Mouse (Mus musculus) lung, postnatal 0 days (tissue): ENCODE results near the gene Tnik. TPM values are rescaled to one million over a fixed set of nuclear protein-coding genes. Genes with fewer than 3 reads are reported as not detected.
A peak's percentile ranks its signal among the peaks of the same experiment; 100 is the strongest.

ENCODE experiments used
- ATAC-seq: fragments of 200-750 bp; cut with Nextera tagmentation; 2 replicates; pipeline ENCODE4 v1.8.0; 2017; ENCODE audit warnings: moderate library complexity
- DNase-seq: peaks from one replicate; pipeline ENCODE4 v3.0.0-alpha.2; 2016; ENCODE audit warnings: low spot score
- H3K27ac ChIP-seq: fragments of 300-500 bp; sonication (generic); 2 replicates; pipeline ENCODE4 v1.5.1; 2014; ENCODE audit warnings: antibody characterized with exemption, mild to moderate bottlenecking, low read length, mixed read lengths
- H3K27me3 ChIP-seq: fragments of 300-500 bp; sonication (generic); replicated peaks from 2 replicates; pipeline ENCODE4 v1.6.1; 2014; ENCODE audit warnings: low read length, mixed read lengths; ENCODE audit not compliant: insufficient read depth
- H3K36me3 ChIP-seq: fragments of 300-500 bp; sonication (generic); 2 replicates; pipeline ENCODE4 v1.6.1; 2014; ENCODE audit warnings: low read length, mixed read lengths; ENCODE audit not compliant: insufficient read depth
- H3K4me1 ChIP-seq: fragments of 300-500 bp; sonication (generic); 2 replicates; pipeline ENCODE4 v1.6.1; 2014; ENCODE audit warnings: antibody characterized with exemption, low read depth, low read length, mixed read lengths; ENCODE audit not compliant: insufficient read depth
- H3K4me2 ChIP-seq: fragments of 300-500 bp; sonication (generic); replicated peaks from 2 replicates; pipeline ENCODE4 v1.6.1; 2014; ENCODE audit warnings: low read depth, mild to moderate bottlenecking, low read length, moderate library complexity, mixed read lengths
- H3K4me3 ChIP-seq: fragments of 300-500 bp; sonication (generic); 2 replicates; pipeline ENCODE4 v1.5.1; 2014; ENCODE audit warnings: low read depth, low read length
- H3K9ac ChIP-seq: fragments of 300-500 bp; sonication (generic); replicated peaks from 2 replicates; pipeline ENCODE4 v1.6.1; 2014; ENCODE audit warnings: low read depth, mild to moderate bottlenecking
- H3K9me3 ChIP-seq: fragments of 300-500 bp; sonication (generic); 2 replicates; pipeline ENCODE4 v1.6.1; 2016; ENCODE audit warnings: low read length, mixed read lengths
- CTCF ChIP-seq: IDR thresholded peaks from 2 replicates; pipeline ENCODE4 v1.5.1; 2016; ENCODE audit warnings: antibody characterized with exemption, mild to moderate bottlenecking
- EP300 ChIP-seq: IDR thresholded peaks from 2 replicates; pipeline ENCODE4 v1.6.1; 2016; ENCODE audit warnings: antibody characterized with exemption, mild to moderate bottlenecking, control low read depth
- WGBS: fragments of 180-500 bp; shearing (Covaris S2); extraction: QIAGEN DNeasy Blood & Tissue Kit; methylation state at CpG from one replicate; pipeline ENCODE4 v1.1.7; 2014; 5-methylcytosine and 5-hydroxymethylcytosine counted together
- polyA plus RNA-seq: library from polyadenylated mRNA; unstranded; fragments of >200 nt; fragmentation: Nextera tagmentation; extraction: Ambion mirVana; gene quantifications from 2 replicates; pipeline ENCODE4 v1.2.1, GENCODE M21; 2015

Tnik gene
- polyA plus RNA-seq, 1 experiment from 2014 or later = 6.1 TPM

DNA sequence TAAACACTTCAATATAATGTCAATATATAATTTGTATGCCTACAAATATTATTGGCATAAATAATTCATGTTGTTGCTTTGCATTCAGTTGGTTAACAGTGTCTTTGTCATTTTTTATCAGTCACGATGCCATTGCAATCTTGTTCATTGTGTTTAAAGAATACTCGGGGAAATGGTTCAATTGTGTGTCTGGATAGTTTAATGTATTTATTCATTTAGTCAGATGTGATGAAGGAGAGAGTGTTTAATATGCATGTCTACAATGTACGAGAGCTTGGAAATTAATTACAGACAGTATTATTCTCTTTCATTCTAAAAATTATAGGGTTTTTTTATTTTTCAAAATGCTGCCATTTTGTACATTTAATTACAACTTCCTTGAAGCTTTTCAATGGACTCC, 190.4 kb downstream of the Tnik start:
- no peak overlapping the region for H3K4me3 ChIP-seq
- no peaks in the 10 kb centered on the region for H3K9me3 ChIP-seq
- no peak for TF ChIP-seq EP300
- no peak for TF ChIP-seq CTCF
- H3K27ac ChIP-seq = no peak overlapping the region
- no peaks in the 10 kb centered on the region for H3K27me3 ChIP-seq
- H3K9ac ChIP-seq = no peak overlapping the region
- H3K4me1 ChIP-seq = no peaks in the 10 kb centered on the region
- no peak overlapping the region for H3K4me2 ChIP-seq
- no peak for DNase-seq
- ATAC-seq = no peak
- H3K36me3 ChIP-seq = no peaks in the 10 kb centered on the region
- WGBS = 86% methylated on average over 3 of the region's 3 CpGs

DNA sequence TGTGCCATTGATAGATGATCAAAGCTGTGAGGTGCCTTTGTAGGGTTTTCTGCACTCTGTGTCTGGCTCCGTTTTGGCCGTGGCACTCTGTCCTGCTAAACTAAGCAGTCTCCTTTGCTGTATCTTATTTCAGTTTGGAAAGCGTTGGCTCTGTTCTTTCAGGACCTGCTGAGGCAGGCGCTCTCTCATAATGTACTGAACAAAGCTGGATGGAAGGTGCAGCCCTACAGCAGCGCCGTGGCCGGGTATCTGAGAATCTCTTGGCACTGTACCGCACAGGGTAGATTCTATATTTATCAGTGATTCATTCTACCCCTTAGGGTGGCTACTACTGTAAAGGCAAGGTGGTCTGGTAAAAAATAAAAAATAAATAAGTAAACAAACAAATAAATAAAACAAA, 193.8 kb downstream of the Tnik start:
- Histone ChIP-seq H3K4me2 (no peak overlapping the region), H3K4me1 (no peaks in the 10 kb centered on the region), H3K9ac (no peak overlapping the region), H3K27ac (no peak overlapping the region), H3K27me3 (no peaks in the 10 kb centered on the region), H3K36me3 (no peaks in the 10 kb centered on the region), H3K4me3 (no peak overlapping the region), H3K9me3 (no peaks in the 10 kb centered on the region)
- TF ChIP-seq CTCF (no peak), EP300 (no peak)
- DNase-seq = no peak
- WGBS = 72% methylated on average over 8 of the region's 8 CpGs
- ATAC-seq = no peak

DNA sequence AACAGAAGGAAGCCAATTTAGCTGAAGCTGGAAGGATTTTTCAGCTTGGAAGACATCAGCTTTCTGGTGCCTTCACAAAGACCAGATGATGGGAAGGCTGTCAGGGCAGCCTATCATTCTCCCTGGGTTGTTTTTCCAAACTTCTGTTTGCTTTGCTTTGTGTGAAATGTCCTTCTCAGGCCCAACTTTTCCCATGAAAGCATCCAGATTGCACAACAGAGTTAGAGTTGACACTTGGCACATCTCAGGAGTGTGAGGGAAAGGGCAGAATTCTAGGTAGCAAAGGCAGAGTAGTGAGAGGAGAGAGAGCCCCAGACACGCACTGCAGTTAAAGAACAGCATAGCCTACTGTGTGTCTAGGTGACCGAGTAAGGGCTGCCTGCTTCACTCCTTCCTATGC, 194.5 kb downstream of the Tnik start:
- Histone ChIP-seq H3K27ac (no peak overlapping the region), H3K27me3 (no peaks in the 10 kb centered on the region), H3K9ac (no peak overlapping the region), H3K36me3 (no peaks in the 10 kb centered on the region), H3K4me1 (no peaks in the 10 kb centered on the region), H3K9me3 (no peaks in the 10 kb centered on the region), H3K4me3 (no peak overlapping the region), H3K4me2 (no peak overlapping the region)
- ATAC-seq (no peak), DNase-seq (peak; percentile 8)
- 66% methylated on average over 2 of the region's 2 CpGs for WGBS
- TF ChIP-seq EP300 (no peak), CTCF (no peak)

DNA sequence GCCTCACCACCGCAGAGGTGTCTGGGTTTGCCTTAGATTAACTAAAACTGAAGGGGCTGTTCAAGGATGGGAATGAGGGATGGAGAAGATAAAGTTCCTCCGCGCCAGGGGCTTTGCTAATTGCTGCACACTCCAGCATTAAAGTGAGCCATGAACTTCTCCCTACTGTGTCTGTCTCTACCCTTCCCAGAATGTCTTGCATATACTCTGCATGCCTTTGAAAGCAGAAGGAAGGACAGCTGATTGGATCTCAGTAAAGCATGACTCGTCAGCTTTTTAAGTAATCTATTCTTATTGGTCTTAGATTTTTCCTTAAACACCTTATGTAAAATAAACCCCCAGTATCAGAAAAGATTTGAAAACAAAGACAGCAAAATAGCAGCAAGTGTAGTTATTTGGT, 203.7 kb downstream of the Tnik start:
- H3K27ac ChIP-seq = no peak overlapping the region
- no peaks in the 10 kb centered on the region for H3K4me1 ChIP-seq
- DNase-seq = no peak
- no peaks in the 10 kb centered on the region for H3K9me3 ChIP-seq
- no peak overlapping the region for H3K4me2 ChIP-seq
- no peak overlapping the region for H3K9ac ChIP-seq
- no peaks in the 10 kb centered on the region for H3K36me3 ChIP-seq
- TF ChIP-seq CTCF = no peak
- TF ChIP-seq EP300 = no peak
- WGBS = 85% methylated on average over 4 of the region's 4 CpGs
- no peak overlapping the region for H3K4me3 ChIP-seq
- no peaks in the 10 kb centered on the region for H3K27me3 ChIP-seq
- ATAC-seq = no peak

DNA sequence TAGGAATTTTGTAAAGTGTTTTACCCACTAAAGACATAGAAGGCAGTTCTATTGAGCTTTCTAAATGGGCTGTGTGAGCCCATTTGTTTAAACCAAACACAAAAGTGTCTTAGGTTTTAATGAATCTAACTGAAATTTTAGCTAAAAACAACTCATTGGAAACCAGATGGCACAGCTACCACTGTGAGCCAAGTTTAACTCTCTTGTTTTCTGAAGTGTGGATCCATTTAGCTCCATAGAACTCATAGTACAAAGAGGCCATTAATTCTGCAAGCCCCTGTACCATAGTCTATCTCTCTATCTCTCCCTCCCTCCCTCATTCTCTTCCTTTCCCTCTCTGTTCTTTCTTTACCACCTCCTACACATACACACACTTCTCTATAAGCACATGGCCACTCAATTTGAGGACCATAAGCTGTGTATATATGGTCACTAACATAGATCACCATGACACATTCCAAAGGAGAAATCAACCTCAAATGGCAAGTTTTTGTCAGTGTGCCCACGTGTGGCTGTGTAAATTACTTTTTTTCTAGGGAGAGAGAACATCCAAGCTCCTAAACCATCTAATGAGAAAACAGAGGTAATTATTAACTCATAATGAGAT, 204.2 kb downstream of the Tnik start:
- Histone ChIP-seq H3K9me3 (no peaks in the 10 kb centered on the region), H3K4me1 (no peaks in the 10 kb centered on the region)

DNA sequence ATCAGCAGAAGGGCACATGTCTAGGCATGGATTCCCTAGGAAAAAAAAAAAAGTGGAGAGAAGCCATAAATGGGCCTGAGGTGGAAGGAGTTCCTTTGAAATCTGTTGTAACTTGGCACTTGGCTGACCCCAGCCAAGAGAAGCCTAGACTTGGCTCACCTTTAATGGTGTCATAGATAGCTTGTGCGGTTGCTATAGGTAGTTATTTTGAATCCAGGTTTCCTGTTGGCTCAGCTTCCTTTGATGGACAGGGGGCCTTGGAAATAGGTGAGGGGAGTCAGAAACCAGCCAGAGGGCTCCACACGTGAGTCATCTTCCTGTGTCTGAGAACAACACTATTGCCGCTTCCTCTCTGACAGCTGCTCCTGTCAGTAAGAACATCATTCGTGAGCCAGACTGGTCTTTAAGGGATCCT, 204.9 kb downstream of the Tnik start:
- no peak overlapping the region for H3K4me3 ChIP-seq
- WGBS = 56% methylated on average over 4 of the region's 4 CpGs
- no peaks in the 10 kb centered on the region for H3K9me3 ChIP-seq
- H3K27ac ChIP-seq = no peak overlapping the region
- no peaks in the 10 kb centered on the region for H3K4me1 ChIP-seq
- peak; percentile 11 for DNase-seq
- no peak overlapping the region for H3K9ac ChIP-seq
- H3K36me3 ChIP-seq = no peaks in the 10 kb centered on the region
- H3K4me2 ChIP-seq = no peak overlapping the region
- ATAC-seq = peak; percentile 43; the same call in 1 of the 2 replicates
- TF ChIP-seq EP300 (no peak), CTCF (no peak)
- no peaks in the 10 kb centered on the region for H3K27me3 ChIP-seq

More for the DNA sequence above, 204.2 kb downstream of the Tnik start:
- no peaks in the 10 kb centered on the region for H3K27me3 ChIP-seq
- no peak overlapping the region for H3K27ac ChIP-seq
- H3K9ac ChIP-seq = no peak overlapping the region
- ATAC-seq (no peak), DNase-seq (no peak)
- H3K4me3 ChIP-seq = no peak overlapping the region
- TF ChIP-seq CTCF = no peak
- no peak for TF ChIP-seq EP300
- 29% methylated on average over 1 of the region's 1 CpGs for WGBS
- no peak overlapping the region for H3K4me2 ChIP-seq
- no peaks in the 10 kb centered on the region for H3K36me3 ChIP-seq

DNA sequence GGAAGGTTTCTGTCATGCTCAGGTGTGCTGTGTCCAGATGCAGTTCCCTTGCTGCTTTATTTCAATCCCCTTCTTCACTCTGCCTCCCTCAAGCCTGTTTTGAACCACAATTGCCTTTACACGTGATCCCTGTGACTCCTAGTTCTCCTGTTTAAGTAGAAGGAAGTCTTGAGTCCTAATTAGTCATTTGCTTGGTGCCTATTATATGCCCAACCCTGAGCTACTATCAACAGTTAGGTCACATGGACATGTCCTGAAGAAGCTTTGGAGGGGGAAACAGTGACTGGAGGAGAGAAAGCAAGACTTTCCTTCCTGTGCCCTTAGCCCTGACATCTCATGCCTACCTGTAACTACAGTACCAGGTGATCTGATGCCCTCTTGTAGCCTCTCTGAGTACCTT, 210.4 kb downstream of the Tnik start:
- Histone ChIP-seq H3K36me3 (no peaks in the 10 kb centered on the region), H3K4me3 (no peak overlapping the region), H3K9ac (no peak overlapping the region), H3K9me3 (no peaks in the 10 kb centered on the region), H3K4me1 (no peaks in the 10 kb centered on the region), H3K27ac (no peak overlapping the region), H3K27me3 (no peaks in the 10 kb centered on the region), H3K4me2 (no peak overlapping the region)
- DNase-seq (no peak), ATAC-seq (no peak)
- TF ChIP-seq CTCF = no peak
- WGBS = 56% methylated on average over 1 of the region's 1 CpGs
